Mouse (Mus musculus) layer of hippocampus, postnatal 14 days (tissue): ENCODE measurements around the gene Tmem141. TPM values are rescaled to one million over a fixed set of nuclear protein-coding genes. Genes with fewer than 3 reads are reported as not detected.

Source experiments
- DNase-seq, 2 experiments: peaks; one replicate each; pipeline ENCODE4 v3.0.0; 2021 to 2022; ENCODE audit warnings: low spot score in 2 of 2, mixed read lengths in 1 of 2
- total RNA-seq, 2 experiments: library from RNA; stranded (reverse); gene quantifications; 2 replicates each; pipeline ENCODE4 v1.2.3; 2021

The Tmem141 gene
- total RNA-seq, 2 experiments from 2014 or later, result 25.0 TPM

DNA sequence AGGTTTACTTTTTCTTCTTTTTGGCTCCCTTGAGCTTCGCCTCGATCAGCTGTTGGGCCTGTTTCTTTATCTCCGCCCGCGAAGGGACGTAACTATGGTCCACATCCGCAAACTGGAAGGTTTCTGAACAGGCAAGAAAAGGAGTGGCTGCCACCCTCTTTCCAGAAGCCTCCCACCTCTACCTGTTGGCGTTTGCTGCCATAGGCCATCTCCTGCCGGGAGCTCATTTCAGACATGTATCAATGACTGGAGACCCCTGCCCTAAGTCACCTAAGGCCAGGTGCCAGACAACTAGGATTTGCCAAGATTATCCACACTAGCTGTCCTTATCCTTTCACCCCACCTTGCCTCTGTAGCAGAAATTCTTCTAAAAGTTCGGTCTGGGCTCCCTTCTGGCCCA is 13.1 kb downstream of the Tmem141 start:
- no peak for DNase-seq

DNA sequence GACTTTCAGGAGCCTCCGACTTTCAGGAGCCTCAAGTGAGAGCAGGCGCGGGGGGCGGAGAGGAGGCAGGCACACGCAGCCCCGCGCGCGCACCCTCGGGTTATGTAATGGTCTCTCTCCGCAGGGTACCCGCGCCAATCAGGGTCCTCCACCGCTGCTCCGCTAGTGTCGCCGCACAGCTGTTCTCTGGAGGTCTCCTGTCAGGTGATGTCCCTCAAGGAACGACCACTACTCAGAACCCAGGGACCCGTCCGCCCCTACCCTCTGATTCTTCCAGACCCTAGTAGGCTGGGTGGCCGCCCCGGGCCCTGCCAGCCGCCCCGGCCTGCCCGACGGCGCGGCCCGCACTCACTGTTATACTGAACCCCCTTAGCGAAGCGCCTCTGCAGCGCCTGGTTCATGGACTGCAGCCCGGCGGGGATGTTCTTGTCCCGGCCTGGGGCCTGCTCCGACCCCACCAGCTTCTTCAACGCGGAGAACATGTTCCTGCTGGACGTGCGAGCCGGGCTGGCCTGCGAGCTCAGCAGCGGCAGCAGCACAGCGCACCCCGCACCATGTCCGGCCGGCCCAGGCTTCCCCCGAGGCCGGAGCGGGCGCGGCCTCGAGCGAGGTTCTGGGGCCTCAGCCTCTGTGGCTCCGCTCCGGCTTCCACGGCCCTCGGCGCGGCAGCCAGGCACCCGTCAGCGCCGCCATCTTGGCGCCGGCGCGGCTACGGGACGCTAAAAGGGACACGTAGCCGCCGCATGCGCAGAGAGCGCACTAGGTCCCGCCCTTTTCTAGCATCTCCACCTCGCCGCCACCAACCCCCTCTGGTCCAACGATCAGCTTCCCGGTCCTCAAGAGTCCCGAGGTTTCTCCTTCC is 13.8 kb downstream of the Tmem141 start, which contains the start of gene Rabl6:
Gene Rabl6, minus strand, starts transcription at position 761 of the 862 bp plus-strand sequence.
- DNase-seq, result peak; percentile 87 to 92

- DNase-seq, result no peak
Observed at GRCm38 (mm10) chr2:25602526-25602925, 19.3 kb downstream of the Tmem141 start.

- DNase-seq, result no peak
Observed at GRCm38 (mm10) chr2:25600037-25600436, 21.8 kb downstream of the Tmem141 start.

- no peak for DNase-seq
Observed at GRCm38 (mm10) chr2:25598749-25599148, 23.1 kb downstream of the Tmem141 start.

GRCm38 (mm10) chr2:25596765-25597510 is 24.9 kb downstream of the Tmem141 start:
- DNase-seq, result no peak

- peak in 1 of 2 experiments; percentile 31 for DNase-seq
Observed at GRCm38 (mm10) chr2:25591863-25592262, 29.9 kb downstream of the Tmem141 start.

GRCm38 (mm10) chr2:25588227-25588907 is 33.4 kb downstream of the Tmem141 start:
- DNase-seq, result no peak

DNA sequence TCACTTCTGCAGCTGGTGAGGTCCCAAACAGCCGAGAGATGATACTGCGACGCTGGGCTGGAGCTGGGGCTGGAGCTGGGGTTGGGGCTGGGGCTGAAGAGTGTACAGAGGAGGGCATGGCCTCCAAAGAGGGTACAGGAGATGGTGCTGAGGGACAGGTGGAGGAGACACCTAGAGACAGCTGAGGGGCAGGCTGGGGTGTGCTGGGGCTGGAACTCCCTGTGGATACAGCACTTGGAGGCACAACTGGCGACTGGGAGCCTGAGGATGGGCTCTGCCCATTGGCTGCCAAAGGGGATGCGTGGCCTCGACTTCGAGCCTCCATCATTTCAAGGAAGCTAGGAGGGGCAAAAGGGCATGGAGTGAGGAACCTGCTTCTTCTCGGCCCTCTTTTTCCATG is 34.5 kb downstream of the Tmem141 start:
- no peak for DNase-seq

DNA sequence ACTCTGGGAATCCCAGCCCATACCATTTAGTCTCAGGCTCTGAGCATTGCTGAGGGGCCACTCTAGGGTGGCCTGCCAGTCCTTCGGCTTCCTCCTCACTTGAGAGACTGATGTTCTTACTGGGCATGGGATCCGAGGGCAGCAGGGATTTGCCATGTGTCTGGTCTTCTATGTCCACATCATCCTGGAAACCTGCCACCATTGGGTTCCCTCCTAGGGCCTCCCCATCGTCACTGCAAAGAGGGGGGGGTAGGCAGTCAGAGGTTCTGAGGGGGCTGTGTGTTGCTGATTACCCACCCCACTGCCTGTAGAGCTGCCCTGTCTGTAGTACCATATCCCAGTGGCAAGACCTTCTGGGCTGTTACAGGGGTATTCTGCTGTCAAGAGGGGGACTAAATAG is 36.2 kb downstream of the Tmem141 start:
- DNase-seq, result no peak

GRCm38 (mm10) chr2:25584856-25585255 is 36.9 kb downstream of the Tmem141 start:
- DNase-seq, result no peak

- no peak for DNase-seq
Observed at GRCm38 (mm10) chr2:25584152-25584551, 37.7 kb downstream of the Tmem141 start.

DNA sequence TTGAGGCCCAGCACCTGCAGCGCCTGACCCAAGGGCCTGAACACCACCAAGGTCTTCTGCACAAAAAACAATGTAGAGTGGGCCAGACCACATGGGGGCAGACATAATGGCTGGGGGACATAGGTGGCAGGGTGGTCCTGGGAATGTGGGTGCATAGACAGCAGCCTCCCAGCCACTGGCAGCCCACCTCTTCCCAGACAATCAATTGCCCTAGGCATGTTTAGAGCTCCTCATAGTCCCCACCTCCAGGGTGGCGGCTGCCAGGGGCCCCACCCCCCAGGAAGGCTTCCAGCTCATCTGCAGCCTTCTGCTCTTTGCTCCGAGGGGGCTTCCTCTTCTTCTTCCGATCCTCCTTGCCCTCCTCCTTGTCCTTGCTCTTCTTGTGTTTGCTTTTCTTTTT is 38.2 kb downstream of the Tmem141 start:
- no peak for DNase-seq

GRCm38 (mm10) chr2:25583120-25583481 is 38.7 kb downstream of the Tmem141 start:
- no peak for DNase-seq

GRCm38 (mm10) chr2:25582466-25583119 is 39.2 kb downstream of the Tmem141 start:
- peak; percentile 83 to 92 for DNase-seq

GRCm38 (mm10) chr2:25581901-25582301 is 39.9 kb downstream of the Tmem141 start:
- DNase-seq, result no peak

DNA sequence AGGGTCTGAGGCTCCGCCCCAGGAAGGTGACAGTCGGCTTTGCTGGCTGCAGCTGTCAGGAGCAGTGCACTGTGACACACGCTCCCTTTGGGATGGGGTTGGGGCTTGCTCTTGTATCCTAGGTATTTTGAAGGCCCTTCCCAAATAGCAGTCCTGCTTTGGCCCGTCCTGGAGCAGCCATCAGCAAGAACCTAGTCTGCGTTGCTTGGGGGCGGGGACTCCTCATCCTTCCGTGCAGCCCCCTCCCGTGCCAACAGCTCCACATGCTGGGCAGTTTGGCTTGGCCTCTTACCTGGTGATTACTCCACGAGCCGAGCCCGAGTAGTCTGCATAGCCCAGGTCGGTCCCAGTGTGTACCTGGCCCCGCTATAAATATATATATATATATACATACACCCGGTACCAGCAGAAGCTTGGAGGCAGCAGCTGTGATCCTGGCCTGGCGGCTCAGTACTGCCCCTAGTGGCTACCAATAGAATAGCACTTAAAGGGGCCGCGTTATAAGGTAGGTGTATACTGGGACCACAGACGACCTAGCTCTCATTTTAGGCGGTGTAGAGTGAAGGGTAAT is 40.4 kb downstream of the Tmem141 start, which contains the start of gene Ajm1:
Gene Ajm1, minus strand, starts transcription at position 464 of the 571 bp plus-strand sequence.
- DNase-seq, result peak; percentile 82 to 90

GRCm38 (mm10) chr2:25580621-25581101 is 41.1 kb downstream of the Tmem141 start:
- peak in 1 of 2 experiments; percentile 49 for DNase-seq

GRCm38 (mm10) chr2:25579737-25580460 is 41.9 kb downstream of the Tmem141 start:
- peak; percentile 27 to 63 for DNase-seq
